Mouse (Mus musculus): ENCODE measurements around the gene D930007J09Rik. TPM values are rescaled to one million over a fixed set of nuclear protein-coding genes. Genes with fewer than 3 reads are reported as not detected.

D930007J09Rik gene
- not detected in 2 replicates for polyA plus RNA-seq (2012; rRNA removed)

DNA sequence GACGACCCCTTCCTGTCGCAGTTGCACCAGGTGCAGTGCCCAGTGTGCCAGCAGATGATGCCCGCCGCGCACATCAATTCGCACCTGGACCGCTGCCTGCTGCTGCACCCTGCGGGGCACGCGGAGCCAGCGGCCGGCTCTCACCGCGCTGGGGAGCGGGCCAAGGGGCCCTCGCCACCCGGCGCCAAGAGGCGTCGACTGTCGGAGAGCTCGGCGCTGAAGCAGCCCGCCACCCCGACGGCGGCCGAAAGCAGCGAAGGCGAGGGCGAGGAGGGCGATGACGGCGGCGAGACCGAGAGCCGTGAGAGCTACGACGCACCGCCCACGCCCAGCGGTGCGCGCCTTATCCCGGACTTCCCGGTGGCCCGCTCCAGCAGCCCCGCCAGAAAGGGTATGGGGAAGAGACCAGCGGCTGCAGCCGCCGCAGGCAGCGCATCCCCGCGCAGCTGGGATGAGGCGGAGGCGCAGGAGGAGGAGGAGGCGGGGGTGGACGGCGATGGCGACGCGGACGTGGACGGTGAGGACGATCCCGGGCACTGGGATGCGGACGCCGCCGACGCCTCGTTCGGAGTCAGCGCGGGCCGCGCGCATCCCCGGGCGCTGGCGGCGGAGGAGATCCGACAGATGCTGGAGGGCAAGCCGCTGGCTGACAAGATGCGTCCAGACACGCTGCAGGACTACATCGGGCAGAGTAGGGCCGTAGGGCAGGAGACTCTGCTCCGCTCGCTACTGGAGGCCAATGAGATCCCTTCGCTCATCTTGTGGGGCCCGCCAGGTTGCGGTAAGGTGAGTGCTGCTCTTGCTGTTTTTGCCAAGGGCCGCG lies at the start of gene D930007J09Rik:
TSS of gene D930007J09Rik (minus strand) at position 591 of the 823 bp plus-strand sequence.
- no peaks in the 10 kb centered on the region; the same call in 1 of the 2 replicates for H3K4me1 ChIP-seq (ENCODE audit: control insufficient read depth, insufficient read depth, low read length)
- H3K4me3 ChIP-seq (replicated peaks; ENCODE audit: extremely low read depth, low read depth, low read length): peak within 1 kb of the TSS; percentile 74
- peak; percentile 51 for DNase-seq
- under 1% methylated on average over 95 of the region's 95 CpGs for WGBS
- TF ChIP-seq CTCF (IDR thresholded peaks at IDR 0.05; ENCODE audit: insufficient read depth, low read length) (no peak), POLR2A (IDR thresholded peaks at IDR 0.05; ENCODE audit: borderline replicate concordance, extremely low read depth, low read depth, low read length) (no peak)

DNA sequence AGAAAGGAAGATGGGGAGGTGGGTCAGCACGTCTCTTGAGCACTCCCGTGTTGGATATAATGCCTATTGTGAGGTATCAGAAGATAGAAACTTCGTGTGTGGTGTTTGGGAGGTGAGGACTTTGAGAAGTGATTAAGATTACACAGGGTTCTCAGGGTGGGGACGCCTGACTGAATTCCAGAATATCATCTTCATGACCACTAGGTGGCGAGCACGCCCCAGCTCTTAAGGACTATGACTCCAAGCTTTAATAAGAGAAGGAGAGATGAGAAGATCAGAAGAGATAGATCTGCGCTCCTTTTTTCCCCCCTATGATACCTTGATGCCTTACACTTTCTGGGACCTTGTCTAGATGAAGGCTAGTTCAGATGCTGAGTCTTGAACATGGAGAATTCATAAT lies 49.3 kb upstream of the D930007J09Rik start:
- no peak for TF ChIP-seq POLR2A (IDR thresholded peaks at IDR 0.05; ENCODE audit: borderline replicate concordance, extremely low read depth, low read depth, low read length)
- peak; percentile 71 for TF ChIP-seq CTCF (IDR thresholded peaks at IDR 0.05; ENCODE audit: insufficient read depth, low read length)
- 6% methylated on average over 7 of the region's 7 CpGs for WGBS
- DNase-seq: peak; percentile 32
- H3K4me1 ChIP-seq (ENCODE audit: control insufficient read depth, insufficient read depth, low read length): peaks cover 14% of the 10 kb centered on the region
- no peak overlapping the region for H3K4me3 ChIP-seq (replicated peaks; ENCODE audit: extremely low read depth, low read depth, low read length)

DNA sequence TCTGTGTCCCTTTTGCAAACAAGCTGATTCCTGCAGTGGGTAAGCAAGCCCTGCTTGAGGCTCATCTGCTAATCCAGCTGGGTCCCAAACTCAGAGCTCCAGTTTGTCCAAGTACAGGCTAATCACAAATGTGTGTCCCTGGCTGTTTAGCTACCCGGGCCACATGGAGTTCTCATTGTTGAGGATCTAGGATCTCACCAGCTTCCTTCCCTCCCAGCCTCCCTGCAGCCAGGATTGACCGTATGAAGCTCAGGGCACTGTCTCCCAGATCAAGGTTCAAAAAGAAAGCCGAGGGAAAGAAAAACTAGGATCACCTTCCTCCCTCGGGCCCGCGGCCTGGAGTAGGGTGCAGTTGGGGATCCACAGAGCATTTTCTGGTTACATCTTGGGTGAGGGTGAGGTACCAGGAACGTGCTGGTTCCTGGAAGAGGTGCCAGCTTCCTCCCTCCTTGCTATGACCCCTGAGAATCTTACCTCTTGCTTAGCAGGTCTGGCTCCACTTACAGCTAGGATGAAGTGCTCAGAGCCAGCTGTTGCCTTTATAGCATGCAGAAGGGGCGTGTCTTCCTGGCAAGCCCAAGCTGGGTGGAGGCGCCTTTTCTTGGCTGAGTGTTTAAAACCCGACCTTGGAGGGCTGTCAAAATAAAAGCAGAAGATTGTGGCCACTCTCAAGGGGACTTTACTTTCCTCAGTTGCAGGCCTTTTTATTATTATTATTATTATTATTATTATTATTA lies 48.2 kb upstream of the D930007J09Rik start, which contains the start of gene Serpinb1a:
TSS of gene Serpinb1a (minus strand) at position 518 of the 737 bp plus-strand sequence.
- 28% methylated on average over 10 of the region's 10 CpGs for WGBS
- Histone ChIP-seq H3K4me1 (ENCODE audit: control insufficient read depth, insufficient read depth, low read length) (peaks cover 14% of the 10 kb centered on the region), H3K4me3 (replicated peaks; ENCODE audit: extremely low read depth, low read depth, low read length) (peak within 1 kb of the TSS; percentile 61)
- DNase-seq: peak; percentile 60
- TF ChIP-seq POLR2A (IDR thresholded peaks at IDR 0.05; ENCODE audit: borderline replicate concordance, extremely low read depth, low read depth, low read length) (peak; percentile 64; the same call in 1 of the 2 replicates), CTCF (IDR thresholded peaks at IDR 0.05; ENCODE audit: insufficient read depth, low read length) (no peak)

DNA sequence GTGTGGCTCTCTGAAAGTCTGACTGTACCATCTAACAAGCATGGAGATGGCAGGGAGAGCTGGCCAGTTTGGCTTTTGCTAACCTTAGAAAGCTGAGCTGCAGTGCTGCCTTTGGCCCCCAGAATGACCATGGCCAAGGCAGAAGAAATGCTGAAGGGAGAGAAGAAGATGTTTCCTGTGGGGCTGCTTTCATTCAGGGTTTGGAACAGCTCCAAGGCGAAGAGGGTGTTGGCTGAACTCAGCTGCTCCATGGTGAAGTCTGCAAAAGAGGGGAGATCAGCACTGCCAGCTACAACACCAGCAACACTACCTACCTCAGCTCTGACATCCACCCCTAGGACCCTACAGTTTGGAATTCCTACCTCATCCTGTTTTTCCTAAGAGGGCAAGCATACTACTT lies 47.5 kb upstream of the D930007J09Rik start:
- Histone ChIP-seq H3K4me3 (replicated peaks; ENCODE audit: extremely low read depth, low read depth, low read length) (no peak overlapping the region), H3K4me1 (ENCODE audit: control insufficient read depth, insufficient read depth, low read length) (peaks cover 14% of the 10 kb centered on the region)
- 26% methylated on average over 1 of the region's 1 CpGs for WGBS
- no peak for DNase-seq
- TF ChIP-seq POLR2A (IDR thresholded peaks at IDR 0.05; ENCODE audit: borderline replicate concordance, extremely low read depth, low read depth, low read length) (no peak), CTCF (IDR thresholded peaks at IDR 0.05; ENCODE audit: insufficient read depth, low read length) (no peak)

DNA sequence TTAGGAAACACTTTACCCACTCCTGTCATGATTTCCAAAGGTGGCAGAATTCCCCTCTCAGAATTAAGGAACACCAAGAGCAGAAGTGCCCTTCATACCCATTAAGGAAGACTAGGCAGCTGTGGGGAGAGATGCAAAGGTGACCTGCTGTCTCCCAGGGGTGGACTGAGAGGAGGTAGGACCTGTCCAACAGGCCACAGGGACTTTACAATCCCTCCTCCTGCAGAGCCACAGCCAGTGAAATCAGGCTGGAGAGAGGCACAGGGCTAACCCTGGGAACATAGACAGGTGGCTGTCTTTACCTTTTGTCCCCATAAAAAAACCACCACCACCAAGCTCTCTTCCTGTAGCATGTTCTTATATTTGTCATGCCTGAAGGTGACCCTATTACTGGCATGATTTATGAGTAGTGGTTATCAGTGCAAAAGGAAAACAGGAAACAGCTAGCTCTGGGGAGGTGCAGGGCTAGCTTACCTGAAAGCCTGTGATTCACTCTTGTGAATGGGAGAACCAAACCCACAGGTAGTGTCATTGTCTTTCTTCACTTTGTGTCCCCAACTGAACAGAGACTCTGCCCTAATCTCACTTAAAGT lies 47.0 kb upstream of the D930007J09Rik start:
- TF ChIP-seq POLR2A (IDR thresholded peaks at IDR 0.05; ENCODE audit: borderline replicate concordance, extremely low read depth, low read depth, low read length) (no peak), CTCF (IDR thresholded peaks at IDR 0.05; ENCODE audit: insufficient read depth, low read length) (no peak)
- H3K4me3 ChIP-seq (replicated peaks; ENCODE audit: extremely low read depth, low read depth, low read length): no peak overlapping the region
- H3K4me1 ChIP-seq (ENCODE audit: control insufficient read depth, insufficient read depth, low read length): peaks cover 14% of the 10 kb centered on the region
- DNase-seq: no peak

DNA sequence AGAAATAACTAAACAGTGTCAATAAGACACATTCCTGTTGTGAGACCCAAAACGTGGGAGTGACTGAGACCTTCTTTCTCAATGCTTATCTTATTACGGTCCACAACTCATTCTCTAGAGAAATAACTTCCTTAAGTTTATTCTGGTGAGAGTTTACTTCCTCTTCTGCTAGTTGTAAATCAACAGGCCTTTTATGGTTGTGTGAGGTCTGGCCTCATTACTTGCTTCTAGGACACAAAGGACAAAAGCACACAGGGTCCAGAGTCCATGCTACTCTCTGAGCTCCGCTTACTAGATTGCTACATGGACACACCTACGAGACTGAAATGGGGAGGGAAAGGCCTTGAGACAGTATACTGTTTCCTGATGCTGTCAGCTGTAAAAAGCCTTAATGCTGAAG lies 46.4 kb upstream of the D930007J09Rik start:
- Histone ChIP-seq H3K4me1 (ENCODE audit: control insufficient read depth, insufficient read depth, low read length) (peaks cover 14% of the 10 kb centered on the region), H3K4me3 (replicated peaks; ENCODE audit: extremely low read depth, low read depth, low read length) (no peak overlapping the region)
- no peak for TF ChIP-seq CTCF (IDR thresholded peaks at IDR 0.05; ENCODE audit: insufficient read depth, low read length)
- WGBS: 40% methylated on average over 4 of the region's 4 CpGs
- no peak for DNase-seq

DNA sequence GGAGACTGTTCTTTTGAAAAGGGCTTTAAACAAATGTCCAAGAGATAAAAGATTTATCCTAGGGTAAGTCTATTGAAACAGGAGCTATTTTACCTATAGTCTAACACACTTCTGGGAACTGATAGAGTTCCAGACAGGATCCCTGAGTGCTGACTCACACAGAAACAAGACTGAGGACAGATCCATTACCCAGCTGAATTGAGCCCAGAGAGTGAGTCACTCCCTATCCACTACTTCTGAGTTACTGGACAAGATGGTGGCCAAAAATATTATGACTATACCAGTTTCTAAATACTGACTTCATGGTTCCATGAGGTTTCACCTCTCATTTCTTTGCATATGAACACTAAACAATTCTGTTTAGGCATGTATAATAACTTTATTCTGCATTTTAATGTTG lies 43.6 kb upstream of the D930007J09Rik start:
- no peak for TF ChIP-seq POLR2A (IDR thresholded peaks at IDR 0.05; ENCODE audit: borderline replicate concordance, extremely low read depth, low read depth, low read length)
- TF ChIP-seq CTCF (IDR thresholded peaks at IDR 0.05; ENCODE audit: insufficient read depth, low read length): no peak
- Histone ChIP-seq H3K4me3 (replicated peaks; ENCODE audit: extremely low read depth, low read depth, low read length) (no peak overlapping the region), H3K4me1 (ENCODE audit: control insufficient read depth, insufficient read depth, low read length) (peaks cover 12% of the 10 kb centered on the region)

DNA sequence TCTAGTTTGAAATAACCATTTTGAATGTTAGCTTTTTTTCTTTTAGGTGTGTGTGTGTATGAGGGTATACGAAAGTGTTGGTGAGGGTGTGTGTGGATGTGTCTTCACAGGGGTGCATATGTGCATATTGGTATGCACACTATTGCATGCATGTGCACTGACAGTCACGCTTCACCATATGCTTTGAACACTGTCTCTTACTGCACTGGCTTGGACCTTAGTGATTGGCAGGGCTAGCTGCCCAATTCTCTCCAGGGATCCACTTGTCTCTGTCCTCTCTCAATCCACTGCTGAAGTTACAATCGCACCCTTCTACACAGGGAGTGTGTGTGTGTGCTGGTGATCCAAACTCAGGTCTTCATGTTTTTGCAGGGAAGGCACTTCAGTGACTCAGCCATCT lies 38.7 kb upstream of the D930007J09Rik start:
- no peak for TF ChIP-seq POLR2A (IDR thresholded peaks at IDR 0.05; ENCODE audit: borderline replicate concordance, extremely low read depth, low read depth, low read length)
- TF ChIP-seq CTCF (IDR thresholded peaks at IDR 0.05; ENCODE audit: insufficient read depth, low read length): no peak
- no peak for DNase-seq
- 93% methylated on average over 3 of the region's 3 CpGs for WGBS
- H3K4me3 ChIP-seq (replicated peaks; ENCODE audit: extremely low read depth, low read depth, low read length): no peak overlapping the region
- H3K4me1 ChIP-seq (ENCODE audit: control insufficient read depth, insufficient read depth, low read length): no peaks in the 10 kb centered on the region

More for the DNA sequence above, 43.6 kb upstream of the D930007J09Rik start:
- DNase-seq: no peak

DNA sequence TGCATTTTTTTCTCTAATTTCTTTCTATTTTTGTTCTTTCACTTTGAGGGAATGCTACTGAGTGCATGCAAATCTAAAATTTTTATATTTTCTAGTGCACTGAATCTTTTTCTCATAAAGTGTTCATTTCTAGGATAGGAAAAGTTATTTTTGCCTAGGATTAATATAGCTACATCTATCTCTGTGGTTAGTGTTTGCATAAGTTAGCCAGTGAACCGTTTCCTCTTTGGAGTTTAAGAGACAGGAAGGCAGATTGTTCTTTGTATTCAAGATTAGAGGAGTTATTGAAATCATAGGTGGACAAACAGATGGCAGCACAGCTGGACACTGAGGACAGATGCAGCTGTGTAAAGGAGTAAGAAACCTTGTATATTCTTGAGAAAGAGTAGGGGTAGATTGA lies 36.7 kb upstream of the D930007J09Rik start:
- H3K4me3 ChIP-seq (replicated peaks; ENCODE audit: extremely low read depth, low read depth, low read length): no peak overlapping the region
- no peaks in the 10 kb centered on the region for H3K4me1 ChIP-seq (ENCODE audit: control insufficient read depth, insufficient read depth, low read length)
- DNase-seq: no peak
- WGBS: 16% methylated on average over 1 of the region's 1 CpGs
- no peak for TF ChIP-seq CTCF (IDR thresholded peaks at IDR 0.05; ENCODE audit: insufficient read depth, low read length)
- TF ChIP-seq POLR2A (IDR thresholded peaks at IDR 0.05; ENCODE audit: borderline replicate concordance, extremely low read depth, low read depth, low read length): no peak

All from lung, adult 2 months (tissue).